Mouse (Mus musculus): Measurements from ENCODE around the gene Phf24.

The Phf24 gene

DNA sequence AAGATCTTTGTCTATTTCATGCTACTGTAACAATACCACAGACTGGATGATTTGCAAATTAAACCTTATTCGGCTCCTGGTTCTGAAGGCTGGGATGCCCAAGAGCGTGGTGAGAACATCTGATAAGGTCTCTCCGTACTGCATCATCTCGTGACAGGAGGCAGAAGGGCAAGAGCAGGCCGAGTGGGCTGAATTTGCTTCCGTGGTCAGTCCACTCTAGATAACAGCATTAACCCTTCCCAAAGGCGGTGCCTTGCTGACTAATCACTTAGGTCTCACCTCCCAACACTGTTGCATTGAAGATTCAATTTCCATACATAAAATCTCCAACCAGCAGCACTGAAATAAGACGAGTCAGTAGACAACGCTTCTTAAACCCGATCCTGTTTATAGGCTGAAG is 3.1 kb upstream of the Phf24 start:
- DNase-seq (ENCODE audit: low spot score) = no peak

DNA sequence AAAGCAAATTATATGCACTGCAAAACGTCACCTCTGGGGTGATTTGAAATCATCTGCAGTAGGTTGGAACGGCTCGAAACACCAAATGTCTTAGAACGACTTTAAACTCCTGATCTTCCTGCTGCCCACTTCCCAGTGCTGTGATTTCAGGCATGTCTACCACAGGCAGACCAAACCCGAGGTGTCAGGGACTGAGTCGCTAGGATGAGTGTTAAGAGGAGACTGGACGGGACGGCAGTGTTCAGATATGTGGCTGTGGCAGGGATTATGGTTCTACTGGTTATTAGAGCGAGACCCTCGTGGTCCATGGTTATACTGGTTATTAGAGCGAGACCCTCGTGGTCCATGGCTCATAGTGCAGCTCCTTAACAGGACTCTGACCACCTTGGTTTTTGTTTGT is 1.1 kb upstream of the Phf24 start:
- DNase-seq (ENCODE audit: low spot score) = no peak

DNA sequence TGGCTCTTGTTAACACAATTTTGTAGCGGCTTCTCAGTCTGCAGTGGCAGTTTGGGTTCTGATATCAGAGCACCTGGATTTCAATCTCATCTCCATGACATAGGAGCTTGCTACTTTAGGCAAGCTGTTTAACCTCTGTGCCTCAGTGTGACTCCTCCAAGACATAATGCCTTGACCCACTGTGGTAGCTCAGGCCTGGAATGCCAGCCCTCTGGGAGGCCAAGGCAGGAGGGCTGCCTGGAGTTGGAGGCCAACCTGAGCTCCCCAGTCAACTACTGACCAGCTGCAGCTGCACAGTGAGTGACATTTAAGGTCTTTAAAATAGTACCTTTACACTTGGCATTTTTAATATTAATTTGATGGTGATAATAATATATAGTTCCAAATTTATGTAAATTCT is 494 bp upstream of the Phf24 start:
- DNase-seq (ENCODE audit: low spot score) = no peak

DNA sequence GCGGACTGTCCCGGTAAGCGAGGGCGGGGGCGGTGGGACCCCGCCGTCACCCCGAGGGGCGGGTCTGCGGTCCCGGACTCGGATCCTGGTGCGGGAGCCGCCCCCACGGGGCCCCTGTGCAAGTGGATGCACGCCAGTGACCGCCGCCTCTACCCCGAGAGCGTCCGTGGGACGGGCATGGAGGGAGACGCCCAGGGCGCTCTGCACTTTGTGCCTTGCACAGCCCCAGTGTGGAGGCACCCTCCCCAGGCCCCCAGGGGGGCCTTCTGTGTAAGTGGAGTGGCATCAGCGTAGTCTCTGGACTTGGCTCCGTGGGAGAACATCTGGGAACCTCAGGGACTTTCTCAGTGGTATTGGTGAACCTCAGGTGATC is 928 bp downstream of the Phf24 start:
- no peak for DNase-seq (ENCODE audit: low spot score)

DNA sequence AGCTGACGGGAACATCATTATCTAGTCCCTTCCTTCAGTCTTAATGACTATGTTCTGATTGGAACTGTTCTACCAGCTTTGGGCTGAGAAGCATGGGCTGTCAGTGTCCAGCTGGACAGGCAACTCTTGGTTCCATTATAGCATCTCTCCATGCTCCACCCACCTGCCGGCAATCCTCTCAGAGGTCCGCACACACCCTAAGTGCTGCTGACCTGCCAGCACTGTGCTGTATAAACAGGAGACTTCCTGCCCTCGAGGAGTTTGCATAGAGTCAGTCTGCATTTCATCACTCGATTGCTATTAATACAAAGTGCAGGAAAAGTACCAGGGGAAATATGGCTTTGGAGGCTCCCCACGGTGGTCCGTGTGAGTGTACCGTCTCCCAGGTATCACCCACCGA is 4.3 kb downstream of the Phf24 start:
- DNase-seq (ENCODE audit: low spot score) = no peak

DNA sequence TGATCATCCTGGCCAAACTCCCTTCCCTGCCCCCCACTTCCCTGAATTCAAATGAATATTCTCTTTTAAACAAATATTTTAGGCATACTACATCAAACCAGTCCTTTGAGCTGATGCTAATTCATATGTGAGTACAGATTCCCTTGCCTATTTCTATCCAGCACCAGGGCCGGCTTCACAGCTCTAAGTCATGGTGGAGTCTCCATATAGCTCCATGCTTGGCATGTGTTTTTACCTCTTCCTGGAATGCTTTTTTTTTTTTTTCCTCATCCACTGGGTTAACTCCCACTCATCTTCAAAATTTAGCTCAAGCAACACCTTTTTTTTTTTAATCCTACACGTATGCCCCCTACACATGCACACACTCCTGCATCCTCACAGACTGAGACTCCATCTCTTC is 5.1 kb downstream of the Phf24 start:
- DNase-seq (ENCODE audit: low spot score) = no peak

DNA sequence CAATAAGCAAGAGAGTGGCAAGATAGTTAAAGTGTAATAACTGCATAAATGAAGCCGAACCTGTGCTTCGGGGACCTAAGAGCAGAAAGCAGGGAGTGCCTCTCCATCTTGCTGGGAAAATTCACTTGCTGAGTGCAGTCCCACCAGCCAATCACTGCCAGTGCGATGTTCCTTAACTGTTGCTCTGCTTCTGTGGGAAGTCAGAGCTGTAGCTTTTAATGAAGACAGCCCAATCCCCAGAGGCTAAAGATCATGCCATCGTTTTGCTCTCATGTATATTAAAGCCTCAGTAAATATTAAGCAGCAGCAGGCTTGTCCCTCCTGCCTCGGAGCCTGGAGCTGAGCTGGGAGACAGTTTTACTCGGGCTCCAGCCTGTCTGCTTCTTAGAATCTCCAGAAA is 5.6 kb downstream of the Phf24 start:
- DNase-seq (ENCODE audit: low spot score) = no peak

DNA sequence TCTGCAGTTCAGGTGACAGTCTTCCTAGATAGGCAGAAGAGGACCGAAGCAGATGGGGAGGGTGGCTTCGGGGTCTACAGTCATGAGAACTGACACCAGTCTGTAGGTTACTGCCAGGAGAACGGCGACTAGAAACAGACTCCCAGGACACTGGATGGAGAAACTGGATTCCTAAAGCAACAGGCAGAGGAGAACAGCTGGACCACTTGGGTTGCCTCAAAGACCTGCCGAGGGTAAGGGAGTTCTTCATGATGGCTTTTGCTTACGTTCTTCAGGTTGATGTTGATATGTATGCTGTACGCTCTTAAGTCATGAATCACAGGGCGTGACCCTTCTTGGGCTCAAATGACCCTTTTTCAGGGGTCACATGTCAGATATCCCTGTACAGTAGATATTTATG is 6.0 kb downstream of the Phf24 start:
- no peak for DNase-seq (ENCODE audit: low spot score)

DNA sequence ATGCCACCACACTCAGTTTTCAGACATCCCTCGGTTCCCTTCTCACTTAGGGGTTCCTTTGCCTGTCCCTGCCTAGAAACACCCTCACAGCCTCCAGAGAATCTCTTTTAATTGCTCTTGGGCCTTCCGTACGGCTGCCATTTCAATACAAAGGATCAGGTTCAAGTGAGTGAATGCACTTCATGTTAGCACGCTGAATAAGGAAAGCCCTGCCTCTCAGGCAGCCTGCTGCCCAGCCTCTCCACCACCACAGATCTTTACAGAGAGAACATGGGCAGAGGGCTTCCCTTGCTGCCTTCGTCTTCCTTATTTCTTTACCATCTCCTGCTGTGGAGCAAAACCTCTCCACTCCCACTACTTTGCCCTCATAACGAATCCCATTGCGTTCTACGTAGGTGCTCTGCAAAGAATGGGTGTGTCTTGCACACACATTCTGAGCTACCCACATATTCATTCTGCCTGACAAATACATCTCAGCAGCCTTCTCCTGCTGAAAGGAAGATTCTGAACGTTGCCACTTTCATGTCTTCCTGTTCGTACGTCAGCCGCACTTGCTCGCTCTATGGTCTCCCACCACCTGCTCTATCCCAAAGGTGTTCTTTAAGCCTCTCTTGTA is 7.7 kb downstream of the Phf24 start:
- no peak for DNase-seq (ENCODE audit: low spot score)

DNA sequence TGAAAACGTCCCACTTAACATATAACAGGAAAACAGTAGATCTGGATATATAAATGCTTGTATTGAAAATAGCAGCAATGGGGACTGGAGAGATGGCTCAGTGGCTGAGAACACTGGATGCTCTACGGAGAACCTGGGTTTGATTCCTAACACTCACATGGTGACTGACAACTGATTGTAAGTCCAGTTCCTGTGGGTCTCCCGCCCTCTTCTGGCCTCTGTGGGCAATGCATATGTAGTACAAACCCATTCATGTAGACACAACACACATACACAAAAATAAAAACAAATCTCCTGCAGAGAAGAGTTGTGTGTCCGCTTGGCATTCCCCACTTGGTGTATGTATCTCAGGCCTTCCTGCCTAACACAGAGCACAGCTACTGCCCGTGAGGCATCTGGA is 11.7 kb downstream of the Phf24 start:
- no peak for DNase-seq (ENCODE audit: low spot score)

DNA sequence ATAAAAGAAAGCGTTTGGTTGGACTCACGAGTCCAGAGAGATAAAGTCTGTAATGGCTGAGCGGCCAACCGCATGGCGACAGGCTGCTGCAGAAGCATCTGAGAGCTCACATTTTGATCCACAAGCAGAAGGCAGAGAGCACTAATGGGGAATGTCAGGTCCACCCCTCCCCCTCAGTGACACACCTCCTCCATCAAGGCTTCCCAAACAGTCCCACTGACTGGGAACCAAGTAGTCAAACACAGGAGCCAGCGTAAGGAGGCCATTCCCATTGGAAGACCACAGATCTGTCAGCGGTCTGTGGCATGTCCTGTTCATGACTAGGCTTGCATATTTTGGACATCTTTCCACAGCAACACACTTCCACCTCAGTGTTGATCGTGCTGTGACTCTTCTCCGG is 12.5 kb downstream of the Phf24 start:
- DNase-seq (ENCODE audit: low spot score) = peak; percentile 3

DNA sequence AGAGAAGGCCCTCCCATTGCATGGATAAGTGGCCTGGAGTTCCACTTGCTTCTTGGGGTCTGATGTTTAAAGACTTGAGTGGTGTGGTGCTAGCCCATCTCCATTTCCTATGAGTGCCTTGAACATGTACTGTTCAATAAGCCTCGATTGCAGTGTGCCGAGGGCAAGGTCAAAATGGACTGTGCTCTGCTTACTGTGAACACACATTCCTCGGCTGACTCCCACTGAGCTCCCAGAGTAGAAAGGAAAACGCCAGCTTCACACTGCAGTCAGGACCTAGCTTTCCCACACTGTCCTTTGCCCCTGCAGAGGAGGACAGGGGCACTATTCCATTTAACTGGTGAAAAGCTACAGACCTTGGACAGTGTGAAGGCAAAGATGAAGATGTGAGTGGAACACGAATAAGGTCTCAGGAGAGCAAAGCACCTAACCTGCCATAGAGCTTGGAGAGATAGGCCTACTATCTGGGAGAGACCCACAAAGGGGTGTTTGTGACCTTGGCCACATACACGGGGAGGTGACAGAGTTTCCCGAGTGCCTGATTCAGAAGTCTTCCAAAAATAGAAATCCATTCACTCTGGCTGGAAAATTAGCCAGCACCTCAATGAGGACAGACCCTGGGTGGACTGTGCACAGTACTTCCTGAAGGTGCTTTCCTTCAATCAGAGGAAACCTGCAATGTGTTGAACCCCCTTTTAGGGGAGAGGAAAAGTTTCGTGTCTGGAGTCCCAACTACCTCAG is 15.9 kb downstream of the Phf24 start:
- DNase-seq (ENCODE audit: low spot score) = no peak

DNA sequence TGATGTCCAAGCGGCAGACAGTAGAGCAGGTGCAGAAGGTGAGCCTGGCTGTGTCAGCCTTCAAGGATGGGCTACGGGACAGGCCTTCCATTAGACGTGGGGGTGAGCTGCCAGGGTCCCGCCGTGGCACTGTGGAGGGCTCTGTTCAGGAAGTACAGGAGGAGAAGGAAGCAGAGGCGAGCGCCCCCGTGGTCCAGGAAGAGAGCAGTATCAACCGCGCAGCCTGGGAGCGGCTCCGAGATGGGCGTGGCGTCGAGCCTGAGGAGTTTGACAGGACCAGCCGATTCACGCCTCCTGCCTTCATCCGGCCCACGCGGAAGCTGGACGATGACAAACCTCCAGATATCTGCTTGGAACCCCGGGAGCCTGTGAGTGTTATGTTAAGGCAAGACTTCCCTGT is 17.2 kb downstream of the Phf24 start:
- DNase-seq (ENCODE audit: low spot score) = peak; percentile 22

DNA sequence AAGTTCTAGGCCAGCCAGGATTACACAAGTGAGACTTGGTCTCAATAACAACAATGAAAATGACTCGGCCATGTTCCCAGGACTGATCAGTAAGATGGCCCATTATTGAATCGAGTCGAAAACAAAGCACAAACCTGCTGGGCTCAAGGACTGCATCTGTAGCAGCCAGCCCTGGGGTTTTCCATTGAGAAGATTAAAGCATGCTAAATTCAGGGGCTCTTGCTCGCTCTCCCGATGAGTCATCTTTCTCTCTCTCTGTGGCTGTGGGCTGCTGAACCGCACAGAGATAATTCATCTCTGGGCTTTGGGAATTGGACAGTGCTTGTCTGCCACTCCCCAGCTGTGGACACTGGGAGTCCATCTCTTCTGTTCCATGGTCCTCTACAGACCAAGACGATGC is 24.9 kb downstream of the Phf24 start:
- DNase-seq (ENCODE audit: low spot score) = no peak

DNA sequence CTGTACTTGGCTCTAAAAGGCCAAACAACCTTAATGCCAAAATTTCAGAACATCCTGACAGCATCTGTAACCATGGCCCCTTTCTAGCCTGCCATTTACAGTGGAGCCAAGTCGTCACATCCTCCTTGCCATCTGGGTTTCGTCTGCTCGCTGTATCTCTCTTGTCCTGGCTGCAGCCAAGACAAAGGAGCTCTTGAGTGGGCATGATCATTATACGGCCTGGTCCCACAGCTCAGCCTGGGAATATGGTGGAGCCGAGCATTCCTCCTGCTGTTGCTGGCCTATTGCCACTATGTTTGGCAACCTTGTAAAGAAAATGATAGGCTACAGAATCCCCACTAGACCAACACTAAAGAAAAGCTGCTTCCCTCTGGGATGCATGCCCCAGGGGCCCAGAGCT is 26.9 kb downstream of the Phf24 start:
- DNase-seq (ENCODE audit: low spot score) = no peak

DNA sequence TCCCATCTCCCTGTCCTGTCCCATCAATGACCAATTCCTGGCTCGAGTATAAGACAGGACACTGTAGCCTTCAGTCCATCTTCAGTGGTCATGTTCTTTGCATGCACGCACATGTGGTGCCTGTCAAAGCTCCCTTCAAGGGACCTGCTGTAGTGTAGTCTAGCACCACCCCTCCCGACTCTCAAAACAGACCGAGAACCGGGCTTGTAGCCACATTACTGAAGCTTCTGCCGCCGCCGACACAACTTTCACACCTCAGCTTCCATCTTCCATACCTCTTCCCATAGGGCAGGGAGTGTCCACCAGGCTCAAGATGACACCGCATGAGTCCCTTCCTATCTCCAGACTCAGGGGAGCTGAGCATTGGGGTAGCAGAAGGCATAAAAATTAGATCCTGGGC is 27.7 kb downstream of the Phf24 start:
- DNase-seq (ENCODE audit: low spot score) = no peak

DNA sequence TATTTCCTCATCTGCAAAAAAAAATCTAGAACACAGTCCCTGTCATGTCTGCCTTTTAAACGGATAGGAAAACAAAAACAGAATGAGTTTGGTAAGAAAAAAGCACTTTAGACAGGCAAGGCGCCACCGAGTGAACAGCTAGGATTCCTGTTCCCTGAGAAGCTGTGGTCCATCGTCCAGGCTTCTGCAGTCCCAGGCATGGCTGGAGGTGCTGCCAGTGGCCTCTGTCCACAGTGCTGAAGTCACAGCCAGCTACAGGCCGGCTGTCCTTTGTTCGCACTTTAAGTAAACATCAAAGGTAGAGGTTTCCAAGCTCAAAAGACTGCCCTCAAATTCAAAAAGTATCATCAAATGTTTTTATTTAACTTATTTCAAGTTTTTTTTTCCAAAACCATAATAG is 28.6 kb downstream of the Phf24 start:
- DNase-seq (ENCODE audit: low spot score) = no peak

DNA sequence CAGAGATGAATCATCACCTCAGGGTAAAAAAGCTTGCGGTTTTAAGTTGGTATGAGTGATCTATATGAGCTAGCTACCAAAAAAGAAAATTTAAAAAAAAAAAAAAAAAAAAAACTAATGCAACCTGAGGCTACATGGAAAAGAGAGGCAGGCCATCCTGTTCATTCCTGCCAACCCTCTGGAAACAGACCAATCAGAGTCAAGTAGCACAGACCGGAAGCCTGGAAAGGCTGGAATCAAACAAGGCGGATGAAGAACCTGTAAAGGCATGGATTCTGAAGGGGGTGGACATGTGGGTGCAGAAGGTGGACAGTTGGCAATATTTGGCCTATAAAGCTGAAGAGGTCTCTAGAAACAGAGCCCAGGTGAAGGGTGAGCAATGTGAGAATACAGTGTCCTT is 29.0 kb downstream of the Phf24 start:
- DNase-seq (ENCODE audit: low spot score) = no peak

DNA sequence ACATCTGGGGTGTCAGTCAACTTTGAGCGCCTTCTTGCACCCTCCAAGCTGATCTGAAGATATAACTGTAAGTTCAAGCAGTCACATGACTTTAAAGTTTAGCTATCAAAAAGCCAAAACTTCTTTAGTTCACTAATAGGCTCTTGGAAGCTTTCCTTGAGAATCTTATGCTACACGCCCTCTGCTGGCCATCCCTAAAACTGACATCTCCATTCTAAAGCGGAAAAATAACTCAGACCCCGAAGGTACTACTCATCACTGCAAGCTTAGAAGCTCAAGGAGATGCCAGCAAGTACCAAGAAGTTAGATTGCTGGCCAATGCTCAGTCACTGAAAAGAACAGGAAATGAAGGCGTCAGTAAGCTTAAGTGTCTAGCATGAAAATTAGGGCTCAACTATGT is 29.5 kb downstream of the Phf24 start:
- no peak for DNase-seq (ENCODE audit: low spot score)

DNA sequence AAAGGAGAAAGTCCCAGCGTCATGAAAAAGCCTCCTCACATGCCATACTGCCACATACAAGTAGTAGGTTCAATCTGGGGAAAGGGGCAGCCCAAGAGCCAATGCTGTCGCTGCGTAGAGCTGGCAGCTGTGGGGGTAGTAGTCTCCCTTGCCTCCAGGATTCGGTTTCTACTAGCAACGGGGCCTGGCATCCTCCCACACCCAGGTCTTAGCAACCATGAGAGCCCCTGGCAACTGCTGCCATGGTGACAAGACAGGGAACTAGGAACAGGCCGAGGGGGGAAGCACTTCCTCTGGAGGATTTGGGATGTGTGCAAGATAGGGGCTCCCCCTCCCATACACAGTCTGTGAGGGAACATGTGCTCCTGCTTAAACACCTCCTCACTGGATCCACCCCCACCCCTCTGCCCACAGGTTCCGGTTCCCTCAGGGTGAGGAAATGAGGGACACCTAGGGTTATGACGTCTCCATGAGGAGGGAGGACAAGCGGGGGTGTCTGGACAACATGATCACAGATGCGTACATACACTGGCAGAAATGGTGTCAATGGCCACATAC is 30.4 kb downstream of the Phf24 start:
- no peak for DNase-seq (ENCODE audit: low spot score)

DNA sequence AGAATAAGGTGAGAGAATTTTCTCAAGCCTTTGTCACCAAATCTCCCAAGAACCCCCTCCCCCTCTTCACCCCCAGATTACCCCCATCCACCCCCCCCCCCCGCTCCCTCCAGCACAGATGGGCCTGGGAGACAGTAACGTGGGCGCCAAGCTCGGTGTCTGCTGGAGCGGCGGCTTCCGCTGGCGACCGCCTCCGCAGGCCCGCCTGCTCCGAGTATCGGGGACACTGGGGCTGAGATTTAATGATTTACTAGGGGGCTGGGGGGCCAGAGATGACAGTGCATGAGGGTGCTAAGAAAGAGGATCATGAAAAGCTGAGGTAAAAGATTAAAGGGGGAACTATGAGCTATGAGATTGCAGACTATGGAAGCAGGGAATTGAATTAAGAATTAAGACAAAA is 32.1 kb downstream of the Phf24 start:
- no peak for DNase-seq (ENCODE audit: low spot score)

DNA sequence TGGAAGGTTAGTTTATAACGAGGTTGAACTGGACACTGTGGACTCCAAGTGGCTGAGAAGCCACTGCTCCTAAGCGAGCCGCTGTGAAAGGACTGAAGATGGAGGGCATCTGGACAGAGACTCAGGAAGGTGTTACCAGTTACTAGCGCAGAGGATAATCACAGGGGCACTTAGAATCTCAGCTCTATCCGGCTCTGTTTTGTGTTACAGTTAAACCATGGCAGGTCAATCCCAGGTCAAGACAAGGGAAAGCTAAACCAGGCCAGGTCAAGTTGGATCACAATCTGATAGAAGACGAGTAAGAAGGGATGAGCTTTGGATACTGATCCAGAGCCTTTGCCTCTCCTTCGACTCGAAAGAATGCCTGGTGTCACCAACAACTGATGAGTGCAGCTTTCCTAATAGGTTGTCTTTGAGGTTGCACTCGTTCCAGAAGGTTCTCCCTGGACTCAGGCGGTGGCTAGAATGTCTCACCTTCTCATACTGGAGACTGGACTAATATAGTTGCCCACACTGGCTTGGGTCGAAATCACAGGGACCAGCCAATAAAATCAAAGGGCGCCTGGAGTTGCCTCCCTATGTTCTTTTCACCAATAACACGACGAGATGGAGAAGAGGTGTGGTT is 32.7 kb downstream of the Phf24 start:
- DNase-seq (ENCODE audit: low spot score) = no peak

DNA sequence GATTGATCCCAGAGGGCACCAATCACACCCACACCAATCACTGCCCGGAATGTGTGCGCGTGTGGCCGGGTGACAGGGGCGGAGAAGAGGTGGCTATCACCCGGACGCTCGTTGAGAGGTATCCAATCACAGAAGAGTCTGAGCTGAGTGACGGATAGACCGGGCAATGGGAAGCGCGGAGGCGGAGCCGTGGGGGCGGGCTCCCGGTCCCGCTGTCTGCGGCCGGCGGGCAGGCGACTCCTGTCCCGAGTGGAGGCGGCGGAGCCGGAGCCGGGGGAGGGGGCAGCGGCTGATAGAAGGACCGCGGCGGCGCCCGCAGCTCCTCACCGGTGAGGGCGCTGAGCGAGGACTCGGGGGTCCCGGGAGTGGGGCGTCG is 33.2 kb downstream of the Phf24 start, which contains the start of gene Dnajb5:
TSS of gene Dnajb5 (plus strand) at position 139 of the 376 bp plus-strand sequence.
- peak; percentile 85 for DNase-seq (ENCODE audit: low spot score)
